Mouse (Mus musculus) liver, embryonic 14.5 days (tissue): ENCODE results near the gene Rbbp4.

Source experiments
- CTCF ChIP-seq: IDR thresholded peaks from 2 replicates; pipeline ENCODE4 v1.5.1; 2016; ENCODE audit warnings: antibody characterized with exemption, low read depth, control low read depth
- EP300 ChIP-seq: IDR thresholded peaks from 2 replicates; pipeline ENCODE4 v1.6.1; 2016; ENCODE audit warnings: antibody characterized with exemption, low read depth

DNA sequence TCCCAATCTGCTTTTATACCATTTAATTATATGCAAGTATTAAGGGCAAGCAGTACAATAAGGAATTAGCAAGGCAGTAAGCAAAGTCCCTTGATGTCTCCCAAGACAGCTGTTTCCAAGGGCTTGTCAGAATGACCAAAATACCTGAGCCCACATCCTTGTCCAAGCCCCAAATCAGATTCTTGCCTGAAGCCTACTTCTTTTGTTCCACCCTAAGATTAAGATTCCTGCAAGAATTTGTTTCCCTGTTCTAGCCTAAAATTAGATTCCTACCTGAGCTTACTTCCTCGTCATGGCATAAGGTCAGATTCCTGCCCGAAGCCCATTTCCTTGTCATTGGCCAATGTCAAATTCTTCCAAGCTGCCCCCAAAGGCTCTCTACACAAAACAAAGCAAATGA, 50.5 kb downstream of the Rbbp4 start:
- TF ChIP-seq CTCF (no peak), EP300 (no peak)
